Mouse (Mus musculus) limb, embryonic 11.5 days (tissue): ENCODE measurements around the gene Utp4. TPM values are rescaled to one million over a fixed set of nuclear protein-coding genes. Genes with fewer than 3 reads are reported as not detected.

Experiments used
- polyA plus RNA-seq: library from polyadenylated mRNA; unstranded; fragments of >200 nt; fragmentation: Nextera tagmentation; extraction: Ambion mirVana; gene quantifications from 2 replicates; pipeline ENCODE4 v1.2.1, GENCODE M21; 2014

The Utp4 gene
- polyA plus RNA-seq, 1 experiment from 2014 or later = 82.6 TPM

Other genes starting within 250 kb of the Utp4 start
- gene Tango6, start 210.6 kb upstream of the Utp4 start, polyA plus RNA-seq = 10.0 and 10.5 TPM in 2 replicates
- gene Has3, start 23.4 kb upstream of the Utp4 start, polyA plus RNA-seq = 0.24 and 0.40 TPM in 2 replicates
- 10.7 and 12.9 TPM in 2 replicates for gene Sntb2, start 42.1 kb downstream of the Utp4 start, polyA plus RNA-seq
- 71.4 and 73.1 TPM in 2 replicates for gene Vps4a, start 137.6 kb downstream of the Utp4 start, polyA plus RNA-seq
- 53.7 and 54.2 TPM in 2 replicates for gene Pdf, start 155.0 kb downstream of the Utp4 start, polyA plus RNA-seq
- 42.2 and 42.7 TPM in 2 replicates for gene Cog8, start 163.1 kb downstream of the Utp4 start, polyA plus RNA-seq
- 119 and 126 TPM in 2 replicates for gene Nip7, start 163.2 kb downstream of the Utp4 start, polyA plus RNA-seq
- not detected in 2 replicates for gene Tmed6, start 172.0 kb downstream of the Utp4 start, polyA plus RNA-seq
- 16.5 and 18.8 TPM in 2 replicates for gene Terf2, start 202.9 kb downstream of the Utp4 start, polyA plus RNA-seq